Mouse (Mus musculus) embryonic facial prominence, embryonic 13.5 days (tissue): ENCODE data around the gene Gdf15. TPM values are rescaled to one million over a fixed set of nuclear protein-coding genes. Genes with fewer than 3 reads are reported as not detected.
A peak's percentile ranks its signal among the peaks of the same experiment; 100 is the strongest.

Source experiments
- ATAC-seq: fragments of 200-750 bp; cut with Nextera tagmentation; 2 replicates; pipeline ENCODE4 v1.8.0; 2017; ENCODE audit warnings: low read depth; ENCODE audit not compliant: insufficient number of reproducible peaks, insufficient read depth, low FRiP score, low TSS enrichment
- H3K27ac ChIP-seq: fragments of 300-500 bp; sonication (generic); 2 replicates; pipeline ENCODE4 v1.5.1; 2015; ENCODE audit warnings: moderate library complexity, mild to moderate bottlenecking, inconsistent platforms
- H3K27me3 ChIP-seq: fragments of 300-500 bp; sonication (generic); 2 replicates; pipeline ENCODE4 v1.6.1; 2015; ENCODE audit warnings: mild to moderate bottlenecking, inconsistent platforms
- H3K36me3 ChIP-seq: fragments of 300-500 bp; sonication (generic); 2 replicates; pipeline ENCODE4 v1.6.1; 2015; ENCODE audit warnings: mild to moderate bottlenecking, inconsistent platforms
- H3K4me1 ChIP-seq: fragments of 300-500 bp; sonication (generic); 2 replicates; pipeline ENCODE4 v1.6.1; 2015; ENCODE audit warnings: inconsistent platforms
- H3K4me2 ChIP-seq: fragments of 300-500 bp; sonication (generic); 2 replicates; pipeline ENCODE4 v1.6.1; 2015; ENCODE audit warnings: moderate library complexity, mild to moderate bottlenecking, inconsistent platforms
- H3K4me3 ChIP-seq: fragments of 300-500 bp; sonication (generic); 2 replicates; pipeline ENCODE4 v1.5.1; 2015; ENCODE audit warnings: mild to moderate bottlenecking, inconsistent platforms
- H3K9ac ChIP-seq: fragments of 300-500 bp; sonication (generic); 2 replicates; pipeline ENCODE4 v1.6.1; 2015; ENCODE audit warnings: mild to moderate bottlenecking, inconsistent platforms
- H3K9me3 ChIP-seq: fragments of 300-500 bp; sonication (generic); 2 replicates; pipeline ENCODE4 v1.6.1; 2016; ENCODE audit warnings: inconsistent platforms
- WGBS: fragments of 180-500 bp; shearing (Covaris S2); methylation state at CpG from one replicate; pipeline ENCODE4 v1.1.7; 2015; ENCODE audit warnings: mixed read lengths; 5-methylcytosine and 5-hydroxymethylcytosine counted together
- polyA plus RNA-seq: library from polyadenylated mRNA; unstranded; fragments of >200 nt; fragmentation: Nextera tagmentation; extraction: Ambion mirVana; gene quantifications from 2 replicates; pipeline ENCODE4 v1.2.1, GENCODE M21; 2015

Gdf15 gene
- polyA plus RNA-seq, 1 experiment from 2014 or later, result 0.14 TPM

DNA sequence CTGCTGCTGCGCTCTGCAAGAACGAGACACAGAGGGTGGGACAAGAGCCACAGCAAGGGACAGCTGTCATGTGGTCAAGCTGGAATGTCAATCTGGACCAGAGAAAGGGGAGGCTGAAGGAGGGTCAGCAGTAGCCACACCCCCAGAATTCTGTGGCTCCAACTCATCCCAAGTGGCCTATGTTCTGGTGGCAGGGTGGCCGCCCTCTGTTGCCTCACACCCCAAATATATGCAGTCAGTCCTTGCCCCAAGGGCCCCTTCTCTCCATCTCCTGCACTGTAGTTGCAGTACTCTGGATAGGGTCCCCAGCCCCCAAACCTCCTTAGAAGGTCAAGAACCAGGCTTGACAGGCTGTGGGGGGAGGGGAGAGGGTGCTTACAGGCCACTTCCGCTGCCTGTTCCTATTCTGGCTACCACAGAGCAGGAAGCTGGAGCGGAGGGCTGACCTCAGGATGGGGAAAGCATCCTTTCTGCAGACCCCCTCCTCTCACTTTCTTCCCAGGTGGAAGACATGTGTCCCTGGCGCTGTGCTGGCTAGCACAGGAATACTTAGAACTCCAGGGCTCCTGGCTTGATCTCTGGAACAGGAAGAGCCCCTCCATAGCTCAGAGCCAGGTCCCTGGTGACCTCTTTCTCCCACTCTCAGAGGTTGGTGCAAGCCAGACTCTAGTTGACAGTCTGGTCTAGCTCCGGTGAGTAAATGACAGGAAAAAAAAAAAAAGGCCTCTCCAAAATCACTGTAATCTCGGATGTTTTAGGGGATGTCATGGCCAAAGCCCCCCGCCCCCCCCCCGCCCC lies 31.6 kb downstream of the Gdf15 start:
- Histone ChIP-seq H3K4me3 (peak overlapping the region; percentile 23), H3K27ac (peak overlapping the region; percentile 35; the same call in 1 of the 2 replicates), H3K36me3 (peaks cover 47% of the 10 kb centered on the region), H3K9me3 (no peaks in the 10 kb centered on the region), H3K27me3 (peaks cover 6% of the 10 kb centered on the region; the same call in 1 of the 2 replicates), H3K9ac (peak overlapping the region; percentile 27; the same call in 1 of the 2 replicates), H3K4me1 (peaks cover 55% of the 10 kb centered on the region), H3K4me2 (peak overlapping the region; percentile 57)
- WGBS, result 23% methylated on average over 10 of the region's 10 CpGs
- ATAC-seq, result no peak

DNA sequence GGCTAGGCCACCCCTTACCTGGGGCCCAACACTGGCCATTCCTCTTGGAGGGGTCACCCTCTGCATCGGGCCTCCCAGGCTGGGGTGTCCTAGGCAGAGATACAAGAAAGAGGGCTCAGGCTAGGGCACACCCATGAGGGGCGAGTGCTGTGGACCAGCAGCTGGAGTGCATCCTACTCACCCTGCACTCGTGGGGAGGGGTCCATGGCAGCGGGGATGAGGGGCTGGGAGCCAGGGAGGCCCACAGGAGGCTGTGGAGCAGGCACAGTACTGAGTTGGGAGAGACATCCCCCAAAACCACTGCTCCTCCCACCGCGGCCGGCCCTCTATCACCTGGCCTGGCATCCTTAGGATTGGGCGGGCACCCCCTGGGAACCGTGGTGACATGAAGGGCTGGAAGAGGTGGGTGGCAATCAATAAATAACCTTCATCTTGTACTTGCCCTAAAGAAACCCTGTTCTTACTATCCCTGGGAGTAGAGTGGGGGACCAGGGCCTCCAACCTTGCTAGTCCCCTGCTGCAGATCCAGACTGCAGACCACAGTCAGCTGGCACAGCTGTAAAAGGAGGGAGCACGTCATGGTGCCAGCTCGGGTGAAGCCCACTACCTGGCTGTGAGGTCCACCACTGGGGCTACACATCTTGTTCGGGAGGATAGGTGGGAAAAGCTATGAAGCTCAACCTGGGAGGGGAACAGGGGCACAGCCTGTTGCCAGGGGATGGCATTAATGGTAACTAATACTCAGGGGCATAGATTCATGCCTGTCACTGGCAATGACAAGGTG lies 32.6 kb downstream of the Gdf15 start:
- peaks cover 64% of the 10 kb centered on the region for H3K4me1 ChIP-seq
- H3K36me3 ChIP-seq, result peaks cover 48% of the 10 kb centered on the region
- no peak overlapping the region for H3K4me3 ChIP-seq
- H3K27me3 ChIP-seq, result peaks cover 6% of the 10 kb centered on the region; the same call in 1 of the 2 replicates
- H3K4me2 ChIP-seq, result no peak overlapping the region
- no peaks in the 10 kb centered on the region for H3K9me3 ChIP-seq
- H3K9ac ChIP-seq, result peak overlapping the region; percentile 85; the same call in 1 of the 2 replicates
- no peak for ATAC-seq
- WGBS, result 84% methylated on average over 12 of the region's 12 CpGs
- no peak overlapping the region for H3K27ac ChIP-seq

DNA sequence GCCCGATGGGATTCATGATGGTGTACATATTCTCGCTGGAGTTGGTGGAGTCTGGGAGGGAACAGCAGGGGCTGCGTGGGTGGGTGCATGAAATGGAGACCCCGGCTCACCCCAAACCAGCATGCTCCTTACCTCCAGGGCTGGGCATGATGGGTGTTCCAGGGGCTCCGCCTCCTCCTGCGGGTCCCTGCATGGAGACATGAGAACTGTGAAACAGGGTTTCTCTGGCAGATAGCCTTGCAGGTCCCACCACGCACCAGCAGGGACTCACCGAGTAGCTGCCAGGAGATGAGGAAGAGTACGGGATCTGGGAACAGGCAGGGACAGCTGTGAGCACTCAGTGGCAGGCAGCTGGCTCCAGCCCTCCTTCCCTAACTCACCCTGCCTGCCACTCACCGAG lies 33.5 kb downstream of the Gdf15 start:
- peak overlapping the region; percentile 89 for H3K4me2 ChIP-seq
- peak overlapping the region; percentile 55 for H3K4me3 ChIP-seq
- H3K27ac ChIP-seq, result peak overlapping the region; percentile 69; the same call in 1 of the 2 replicates
- H3K9me3 ChIP-seq, result no peaks in the 10 kb centered on the region
- peak overlapping the region; percentile 85 for H3K9ac ChIP-seq
- H3K36me3 ChIP-seq, result peaks cover 45% of the 10 kb centered on the region
- H3K4me1 ChIP-seq, result peaks cover 66% of the 10 kb centered on the region
- H3K27me3 ChIP-seq, result peaks cover 6% of the 10 kb centered on the region; the same call in 1 of the 2 replicates
- 12% methylated on average over 10 of the region's 10 CpGs for WGBS
- no peak for ATAC-seq

DNA sequence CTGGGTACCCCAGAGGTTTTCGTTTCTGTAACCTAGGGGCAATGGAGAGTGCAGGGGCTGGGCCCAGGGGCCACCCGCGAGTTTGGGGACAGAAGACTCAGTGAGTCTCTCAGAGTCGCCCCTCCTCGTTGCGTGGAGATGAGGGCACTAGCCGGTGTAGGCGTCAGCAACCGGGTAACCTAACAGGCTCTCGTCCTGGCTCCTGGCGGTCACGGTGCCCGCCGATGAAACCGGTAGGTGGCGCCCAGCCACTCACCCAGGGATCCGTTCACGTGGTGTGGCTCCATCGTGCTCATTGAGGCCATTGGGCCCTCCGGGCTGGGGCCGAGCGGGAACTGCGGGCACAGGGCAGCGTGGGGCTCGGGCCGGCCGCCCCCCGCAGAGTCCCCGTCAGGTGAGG lies 34.0 kb downstream of the Gdf15 start:
- H3K9ac ChIP-seq, result peak overlapping the region; percentile 85
- peak overlapping the region; percentile 55 for H3K4me3 ChIP-seq
- H3K4me2 ChIP-seq, result peak overlapping the region; percentile 89
- ATAC-seq, result peak; percentile 5; the same call in 1 of the 2 replicates
- peaks cover 45% of the 10 kb centered on the region for H3K36me3 ChIP-seq
- H3K27me3 ChIP-seq, result peaks cover 6% of the 10 kb centered on the region; the same call in 1 of the 2 replicates
- under 1% methylated on average over 29 of the region's 29 CpGs for whole genome bisulfite sequencing
- no peaks in the 10 kb centered on the region for H3K9me3 ChIP-seq
- H3K4me1 ChIP-seq, result peaks cover 70% of the 10 kb centered on the region
- H3K27ac ChIP-seq, result peak overlapping the region; percentile 69

DNA sequence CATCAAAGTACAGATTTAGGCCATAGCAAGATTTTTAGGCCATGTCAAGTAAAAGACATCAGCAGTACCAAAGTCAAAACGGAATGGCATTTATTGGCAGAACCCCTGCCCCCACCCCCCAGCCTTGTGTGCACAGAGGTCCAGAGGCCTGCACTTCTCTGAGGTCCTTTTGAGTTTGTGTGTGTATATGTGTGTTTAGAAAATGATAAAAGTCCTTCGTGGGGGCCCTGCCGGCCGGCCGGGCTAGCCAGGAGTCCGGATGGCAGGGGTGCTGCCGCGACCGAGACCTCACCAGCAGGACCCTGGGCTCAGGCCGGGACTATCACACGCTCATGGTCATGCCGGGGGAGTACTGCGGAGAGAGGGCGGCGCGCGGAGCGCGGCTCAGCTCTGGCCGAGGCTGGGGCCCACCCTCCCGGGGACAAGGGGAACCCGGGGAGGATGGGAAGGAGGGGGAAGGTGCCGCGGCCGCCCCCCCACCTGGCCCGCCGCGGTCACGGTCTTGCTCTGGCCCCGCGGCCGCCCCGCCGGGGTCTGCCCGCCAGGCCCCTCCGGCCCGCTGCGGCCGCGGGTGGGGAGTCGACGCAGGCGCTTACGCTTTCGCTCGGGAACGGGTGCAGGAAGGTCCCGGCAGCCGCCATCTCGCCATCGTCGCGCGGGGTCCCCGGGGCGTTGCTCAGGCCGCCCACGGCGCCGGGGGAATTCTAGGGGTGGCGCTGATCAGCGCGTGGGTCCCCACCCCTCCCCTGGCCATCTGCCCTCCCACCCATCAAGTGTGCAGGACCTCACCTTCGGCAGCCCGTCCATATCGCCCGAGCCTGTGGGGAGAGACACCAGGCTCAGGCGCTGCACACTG lies 34.6 kb downstream of the Gdf15 start:
- Histone ChIP-seq H3K4me2 (peak overlapping the region; percentile 89), H3K27ac (peak overlapping the region; percentile 69), H3K4me1 (peaks cover 74% of the 10 kb centered on the region), H3K4me3 (peak overlapping the region; percentile 55), H3K36me3 (peaks cover 40% of the 10 kb centered on the region), H3K27me3 (peaks cover 6% of the 10 kb centered on the region; the same call in 1 of the 2 replicates), H3K9me3 (no peaks in the 10 kb centered on the region), H3K9ac (peak overlapping the region; percentile 85)
- no peak for ATAC-seq
- 7% methylated on average over 62 of the region's 68 CpGs for WGBS

DNA sequence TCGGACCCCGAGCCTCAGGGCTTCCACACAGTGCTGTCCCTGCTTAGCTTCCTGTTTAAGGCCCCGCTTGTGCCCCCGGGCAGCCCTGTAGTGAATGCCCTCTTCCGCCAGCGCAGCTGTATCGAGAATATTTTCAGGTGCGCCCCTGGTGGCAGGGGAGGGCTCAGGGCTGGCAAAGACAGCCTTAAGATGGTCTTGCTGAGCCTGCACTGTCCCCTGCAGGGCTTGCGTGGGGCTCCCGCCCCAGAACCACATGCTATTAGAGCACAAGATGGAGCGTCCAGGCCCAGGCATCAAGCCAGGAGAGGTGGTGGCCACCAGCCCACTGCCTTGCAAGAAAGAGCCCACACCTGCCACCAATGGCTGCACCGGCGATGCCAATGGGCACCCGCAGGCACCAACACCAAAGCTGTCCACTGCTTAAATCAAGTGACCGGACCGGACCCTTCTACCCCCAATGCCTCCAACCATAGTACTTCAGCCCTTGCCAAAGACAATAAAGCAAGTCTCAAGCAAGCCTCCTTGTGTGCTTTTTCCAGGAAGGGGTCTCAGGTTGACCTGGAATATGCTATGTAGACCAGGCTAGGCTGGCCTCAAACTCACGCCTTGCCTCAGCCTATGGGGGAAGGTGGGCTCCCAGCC lies 35.4 kb downstream of the Gdf15 start:
- H3K9me3 ChIP-seq, result no peaks in the 10 kb centered on the region
- no peak for ATAC-seq
- H3K27me3 ChIP-seq, result peaks cover 6% of the 10 kb centered on the region; the same call in 1 of the 2 replicates
- no peak overlapping the region for H3K27ac ChIP-seq
- H3K9ac ChIP-seq, result peak overlapping the region; percentile 85
- H3K4me2 ChIP-seq, result peak overlapping the region; percentile 89
- peak overlapping the region; percentile 55 for H3K4me3 ChIP-seq
- H3K4me1 ChIP-seq, result peaks cover 74% of the 10 kb centered on the region
- peaks cover 37% of the 10 kb centered on the region for H3K36me3 ChIP-seq
- WGBS, result 81% methylated on average over 17 of the region's 17 CpGs

DNA sequence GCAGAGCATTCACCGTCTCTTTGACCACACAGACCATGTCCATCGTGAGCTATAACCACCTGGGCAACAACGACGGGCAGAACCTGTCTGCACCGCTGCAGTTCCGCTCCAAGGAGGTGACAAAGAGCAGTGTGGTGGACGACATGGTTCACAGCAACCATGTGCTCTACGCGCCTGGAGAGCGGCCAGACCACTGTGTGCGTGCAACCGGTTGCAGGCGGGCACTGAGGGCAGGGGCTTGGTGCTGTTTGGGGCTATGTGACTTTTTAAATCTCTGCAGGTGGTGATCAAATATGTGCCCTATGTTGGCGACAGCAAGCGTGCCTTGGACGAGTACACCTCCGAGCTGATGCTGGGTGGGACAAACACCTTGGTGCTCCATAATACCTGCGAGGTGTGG lies 36.0 kb downstream of the Gdf15 start:
- no peak for ATAC-seq
- Histone ChIP-seq H3K4me2 (peak overlapping the region; percentile 97; the same call in 1 of the 2 replicates), H3K36me3 (peaks cover 38% of the 10 kb centered on the region), H3K9ac (no peak overlapping the region), H3K4me3 (no peak overlapping the region), H3K4me1 (peaks cover 68% of the 10 kb centered on the region), H3K27me3 (peaks cover 6% of the 10 kb centered on the region; the same call in 1 of the 2 replicates), H3K27ac (no peak overlapping the region), H3K9me3 (no peaks in the 10 kb centered on the region)
- WGBS, result 94% methylated on average over 18 of the region's 18 CpGs

DNA sequence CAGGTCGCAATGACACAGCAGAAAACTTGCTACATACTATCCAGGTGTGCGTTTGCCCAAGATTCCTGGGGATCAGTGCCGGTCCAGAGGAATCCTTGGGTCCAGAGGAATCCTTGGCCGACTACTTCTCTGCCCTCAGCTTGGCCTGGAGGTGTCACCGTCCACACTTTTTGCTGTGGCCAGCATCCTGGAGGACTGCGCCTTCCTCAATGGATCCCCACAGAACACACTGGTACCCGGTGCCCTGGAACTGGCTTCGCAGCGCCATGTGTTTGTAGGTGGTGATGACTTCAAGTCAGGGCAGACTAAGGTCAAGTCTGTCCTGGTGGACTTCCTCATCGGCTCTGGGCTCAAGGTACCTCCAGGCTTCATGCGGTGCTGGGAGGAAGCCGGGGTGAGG lies 36.4 kb downstream of the Gdf15 start:
- Histone ChIP-seq H3K9ac (no peak overlapping the region), H3K4me2 (peak overlapping the region; percentile 97), H3K9me3 (no peaks in the 10 kb centered on the region), H3K27ac (no peak overlapping the region), H3K4me3 (no peak overlapping the region; the same call in 1 of the 2 replicates), H3K27me3 (peaks cover 6% of the 10 kb centered on the region; the same call in 1 of the 2 replicates), H3K36me3 (peaks cover 41% of the 10 kb centered on the region), H3K4me1 (peaks cover 64% of the 10 kb centered on the region)
- ATAC-seq, result no peak
- 95% methylated on average over 12 of the region's 12 CpGs for WGBS

DNA sequence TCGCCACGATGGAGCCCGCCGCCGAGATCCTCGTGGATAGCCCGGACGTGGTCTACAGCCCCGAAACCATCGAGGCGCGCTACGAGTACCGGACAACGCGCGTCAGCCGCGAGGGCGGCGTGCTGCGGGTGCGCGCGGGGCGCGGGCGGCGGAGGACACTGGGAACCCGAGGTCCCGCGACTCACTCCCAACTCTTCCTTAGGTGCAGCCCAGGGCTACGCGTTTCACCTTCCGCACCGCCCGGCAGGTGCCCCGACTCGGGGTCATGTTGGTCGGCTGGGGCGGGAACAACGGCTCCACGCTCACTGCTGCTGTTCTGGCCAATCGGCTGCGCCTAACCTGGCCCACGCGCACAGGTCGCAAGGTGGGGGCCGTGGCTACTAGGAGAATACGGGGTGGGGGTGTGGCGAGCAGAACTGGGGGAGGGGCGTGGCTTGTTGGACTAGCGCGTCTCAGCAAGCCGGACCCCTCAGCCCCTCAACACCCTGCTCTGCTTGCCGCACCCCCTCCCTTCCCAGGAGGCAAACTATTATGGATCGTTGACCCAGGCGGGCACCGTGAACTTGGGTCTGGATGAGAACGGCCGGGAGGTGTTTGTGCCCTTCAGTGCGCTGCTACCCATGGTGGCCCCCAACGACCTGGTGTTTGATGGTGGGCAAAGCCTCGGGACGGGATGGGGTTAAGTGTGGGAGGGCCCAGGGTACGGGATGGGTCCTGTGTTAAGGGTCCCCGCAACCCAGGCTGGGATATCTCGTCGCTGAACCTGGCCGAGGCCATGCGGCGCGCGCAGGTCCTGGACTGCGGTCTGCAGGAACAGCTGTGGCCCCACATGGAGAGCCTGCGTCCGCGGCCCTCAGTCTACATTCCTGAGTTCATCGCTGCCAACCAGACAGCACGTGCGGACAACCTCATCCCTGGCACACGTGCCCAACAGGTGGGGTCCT lies 37.4 kb downstream of the Gdf15 start:
- H3K36me3 ChIP-seq, result peaks cover 51% of the 10 kb centered on the region
- H3K9me3 ChIP-seq, result no peaks in the 10 kb centered on the region
- H3K4me1 ChIP-seq, result peaks cover 57% of the 10 kb centered on the region
- peak overlapping the region; percentile 69 for H3K4me3 ChIP-seq
- 0 out of 2 replicates have a peak, but pooled peaks have one; percentile 0 for ATAC-seq
- peak overlapping the region; percentile 82 for H3K9ac ChIP-seq
- WGBS, result 10% methylated on average over 82 of the region's 82 CpGs
- peak overlapping the region; percentile 87 for H3K27ac ChIP-seq
- H3K27me3 ChIP-seq, result peaks cover 6% of the 10 kb centered on the region; the same call in 1 of the 2 replicates
- H3K4me2 ChIP-seq, result peak overlapping the region; percentile 97
